Mouse (Mus musculus) adrenal gland, postnatal 25 days (tissue): ENCODE measurements around the gene Myh9. TPM values are rescaled to one million over a fixed set of nuclear protein-coding genes. Genes with fewer than 3 reads are reported as not detected.

Source experiments
- total RNA-seq: library from RNA; stranded (reverse); gene quantifications from 2 replicates; pipeline ENCODE4 v1.2.3, GENCODE M21; 2021

Myh9 gene
- total RNA-seq, 1 experiment from 2014 or later: 352 TPM

Other genes with a start within 250 kb of the Myh9 start
- 0.52 TPM in 1 of 2 replicates, not detected in the other for gene Apol10b, start 246.1 kb downstream of the Myh9 start, total RNA-seq
- gene Gm36245, start 242.9 kb downstream of the Myh9 start, total RNA-seq: not detected in 2 replicates
- gene Apol11b, start 198.9 kb downstream of the Myh9 start, total RNA-seq: 0.33 and 0.62 TPM in 2 replicates
- not detected in 2 replicates for gene Apol7e, start 143.3 kb downstream of the Myh9 start, total RNA-seq
- gene Apol9b, start 113.1 kb downstream of the Myh9 start, total RNA-seq: 0.76 and 1.2 TPM in 2 replicates
- gene Apol8, start 85.2 kb downstream of the Myh9 start, total RNA-seq: not detected in 2 replicates
- gene Txn2, start 86.8 kb upstream of the Myh9 start, total RNA-seq: 483 and 599 TPM in 2 replicates
- gene Foxred2, start 114.5 kb upstream of the Myh9 start, total RNA-seq: 2.7 and 4.2 TPM in 2 replicates
- gene Eif3d, start 128.6 kb upstream of the Myh9 start, total RNA-seq: 140 and 156 TPM in 2 replicates